Mouse (Mus musculus): ENCODE results near the gene Exo1. TPM values are rescaled to one million over a fixed set of nuclear protein-coding genes. Genes with fewer than 3 reads are reported as not detected.

The Exo1 gene
- total and polyA plus RNA-seq, 2 experiments = 0.28 TPM; not detected in 1

GRCm38 (mm10) chr1:175913728-175914303 is 33.4 kb downstream of the Exo1 start:
- Histone ChIP-seq H3K79me2 (ENCODE audit: control insufficient read depth, insufficient read depth, low read length) (no peaks in the 10 kb centered on the region), H3K4me1 (ENCODE audit: control insufficient read depth, insufficient read depth, low read length) (no peaks in the 10 kb centered on the region), H3K4me3 (ENCODE audit: insufficient read depth, low read depth, low read length) (no peak overlapping the region), H3K36me3 (ENCODE audit: control insufficient read depth, insufficient read depth, low read length) (no peaks in the 10 kb centered on the region), H3K27me3 (ENCODE audit: control insufficient read depth, insufficient read depth, low read length) (no peaks in the 10 kb centered on the region), H3K27ac (replicated peaks; ENCODE audit: insufficient read depth, low read depth, low read length) (no peak overlapping the region), H3K9ac (ENCODE audit: low read depth, low read length) (no peak overlapping the region)
- DNase-seq (ENCODE audit: extremely low read depth, low read depth, low spot score) = no peak
- 61% methylated on average over 5 of the region's 5 CpGs for WGBS
- TF ChIP-seq CTCF (IDR thresholded peaks at IDR 0.05; ENCODE audit: low read depth, low read length) (no peak), POLR2A (IDR thresholded peaks at IDR 0.05; ENCODE audit: extremely low read depth, insufficient read depth, low read length) (no peak)

DNA sequence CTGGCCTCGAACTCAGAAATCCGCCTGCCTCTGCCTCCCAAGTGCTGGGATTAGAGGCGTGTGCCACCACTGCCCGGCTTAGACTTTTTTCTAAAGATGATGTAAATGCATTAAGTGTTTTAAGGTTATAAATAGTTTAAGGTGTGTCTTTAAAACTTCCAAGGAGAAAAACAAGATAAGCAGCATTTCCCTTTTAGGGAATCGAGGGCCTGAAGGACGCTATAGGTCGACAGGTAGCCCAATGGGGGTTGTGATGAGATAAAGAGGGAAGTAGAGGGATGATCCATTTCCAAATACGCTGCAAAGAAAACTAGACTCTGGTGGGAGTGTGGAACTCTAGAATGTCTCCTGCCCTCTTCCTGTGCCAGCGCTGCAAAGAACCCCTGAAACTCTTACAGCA is 39.6 kb downstream of the Exo1 start, which contains the start of gene Gm38100:
Gene Gm38100 (plus strand): TSS at position 301 of the 400 bp plus-strand sequence.
- no peak for DNase-seq (ENCODE audit: extremely low read depth, low read depth, low spot score)
- no peaks in the 10 kb centered on the region for H3K79me2 ChIP-seq (ENCODE audit: control insufficient read depth, insufficient read depth, low read length)
- H3K9ac ChIP-seq (ENCODE audit: low read depth, low read length) = no peak within 1 kb of the TSS
- no peaks in the 10 kb centered on the region for H3K36me3 ChIP-seq (ENCODE audit: control insufficient read depth, insufficient read depth, low read length)
- H3K27ac ChIP-seq (replicated peaks; ENCODE audit: insufficient read depth, low read depth, low read length) = no peak within 1 kb of the TSS
- H3K27me3 ChIP-seq (ENCODE audit: control insufficient read depth, insufficient read depth, low read length) = no peaks in the 10 kb centered on the region
- TF ChIP-seq POLR2A (IDR thresholded peaks at IDR 0.05; ENCODE audit: extremely low read depth, insufficient read depth, low read length) (no peak), CTCF (IDR thresholded peaks at IDR 0.05; ENCODE audit: low read depth, low read length) (no peak)
- no peaks in the 10 kb centered on the region for H3K4me1 ChIP-seq (ENCODE audit: control insufficient read depth, insufficient read depth, low read length)
- WGBS = 78% methylated on average over 9 of the region's 9 CpGs
- H3K4me3 ChIP-seq (ENCODE audit: insufficient read depth, low read depth, low read length) = no peak within 1 kb of the TSS

DNA sequence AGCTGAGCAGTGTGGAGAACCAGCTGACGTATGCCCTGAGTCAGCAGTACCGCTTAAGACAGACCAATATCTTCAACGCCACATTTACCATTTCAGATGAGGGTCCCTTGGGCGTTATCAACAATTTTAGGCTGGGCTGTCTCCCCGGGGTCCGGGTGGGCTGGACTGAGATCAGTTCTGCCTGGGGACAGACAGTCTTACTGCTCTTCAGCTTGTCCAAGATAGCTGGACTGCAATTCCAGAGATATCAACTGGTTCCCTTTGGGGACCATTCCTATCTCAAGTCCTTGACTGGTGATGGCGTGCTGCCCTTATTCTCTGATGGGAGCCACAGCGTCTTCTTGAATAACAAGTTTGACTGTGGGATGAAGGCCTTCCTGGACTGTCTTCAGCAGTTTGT is 40.7 kb downstream of the Exo1 start:
- H3K27me3 ChIP-seq (ENCODE audit: control insufficient read depth, insufficient read depth, low read length) = no peaks in the 10 kb centered on the region
- no peaks in the 10 kb centered on the region for H3K36me3 ChIP-seq (ENCODE audit: control insufficient read depth, insufficient read depth, low read length)
- no peak overlapping the region for H3K4me3 ChIP-seq (ENCODE audit: insufficient read depth, low read depth, low read length)
- no peaks in the 10 kb centered on the region for H3K4me1 ChIP-seq (ENCODE audit: control insufficient read depth, insufficient read depth, low read length)
- H3K27ac ChIP-seq (replicated peaks; ENCODE audit: insufficient read depth, low read depth, low read length) = no peak overlapping the region
- H3K79me2 ChIP-seq (ENCODE audit: control insufficient read depth, insufficient read depth, low read length) = no peaks in the 10 kb centered on the region
- no peak overlapping the region for H3K9ac ChIP-seq (ENCODE audit: low read depth, low read length)
- TF ChIP-seq CTCF (IDR thresholded peaks at IDR 0.05; ENCODE audit: low read depth, low read length) (no peak), POLR2A (IDR thresholded peaks at IDR 0.05; ENCODE audit: extremely low read depth, insufficient read depth, low read length) (no peak)
- no peak for DNase-seq (ENCODE audit: extremely low read depth, low read depth, low spot score)
- 87% methylated on average over 8 of the region's 8 CpGs for WGBS

- H3K4me3 ChIP-seq (ENCODE audit: insufficient read depth, low read depth, low read length) = no peak overlapping the region
- WGBS = 44% methylated on average over 7 of the region's 7 CpGs
- no peaks in the 10 kb centered on the region for H3K36me3 ChIP-seq (ENCODE audit: control insufficient read depth, insufficient read depth, low read length)
- no peaks in the 10 kb centered on the region for H3K79me2 ChIP-seq (ENCODE audit: control insufficient read depth, insufficient read depth, low read length)
- no peaks in the 10 kb centered on the region for H3K4me1 ChIP-seq (ENCODE audit: control insufficient read depth, insufficient read depth, low read length)
- no peak overlapping the region for H3K27ac ChIP-seq (replicated peaks; ENCODE audit: insufficient read depth, low read depth, low read length)
- peak; percentile 50 for DNase-seq (ENCODE audit: extremely low read depth, low read depth, low spot score)
- TF ChIP-seq CTCF (IDR thresholded peaks at IDR 0.05; ENCODE audit: low read depth, low read length) (peak; percentile 68), POLR2A (IDR thresholded peaks at IDR 0.05; ENCODE audit: extremely low read depth, insufficient read depth, low read length) (no peak)
- H3K27me3 ChIP-seq (ENCODE audit: control insufficient read depth, insufficient read depth, low read length) = no peaks in the 10 kb centered on the region
- H3K9ac ChIP-seq (ENCODE audit: low read depth, low read length) = no peak overlapping the region
Measured at GRCm38 (mm10) chr1:175923848-175924787, 43.7 kb downstream of the Exo1 start.

GRCm38 (mm10) chr1:175931391-175931790 is 51.0 kb downstream of the Exo1 start:
- no peaks in the 10 kb centered on the region for H3K36me3 ChIP-seq (ENCODE audit: control insufficient read depth, insufficient read depth, low read length)
- H3K4me3 ChIP-seq (ENCODE audit: insufficient read depth, low read depth, low read length) = no peak overlapping the region
- 85% methylated on average over 5 of the region's 5 CpGs for WGBS
- H3K4me1 ChIP-seq (ENCODE audit: control insufficient read depth, insufficient read depth, low read length) = peaks cover 2% of the 10 kb centered on the region
- no peak for DNase-seq (ENCODE audit: extremely low read depth, low read depth, low spot score)
- no peaks in the 10 kb centered on the region for H3K27me3 ChIP-seq (ENCODE audit: control insufficient read depth, insufficient read depth, low read length)
- H3K79me2 ChIP-seq (ENCODE audit: control insufficient read depth, insufficient read depth, low read length) = no peaks in the 10 kb centered on the region
- H3K9ac ChIP-seq (ENCODE audit: low read depth, low read length) = no peak overlapping the region
- no peak overlapping the region for H3K27ac ChIP-seq (replicated peaks; ENCODE audit: insufficient read depth, low read depth, low read length)
- TF ChIP-seq CTCF (IDR thresholded peaks at IDR 0.05; ENCODE audit: low read depth, low read length) = no peak
- no peak for TF ChIP-seq POLR2A (IDR thresholded peaks at IDR 0.05; ENCODE audit: extremely low read depth, insufficient read depth, low read length)

All from liver, adult 2 months (tissue).